Mouse (Mus musculus): ENCODE data around the gene Lama5.
"Not testable (repeated sequence)": the region's sequence is repeated elsewhere in the genome, so short reads cannot be mapped to it uniquely, and the experiment has no call there.

The Lama5 gene

DNA sequence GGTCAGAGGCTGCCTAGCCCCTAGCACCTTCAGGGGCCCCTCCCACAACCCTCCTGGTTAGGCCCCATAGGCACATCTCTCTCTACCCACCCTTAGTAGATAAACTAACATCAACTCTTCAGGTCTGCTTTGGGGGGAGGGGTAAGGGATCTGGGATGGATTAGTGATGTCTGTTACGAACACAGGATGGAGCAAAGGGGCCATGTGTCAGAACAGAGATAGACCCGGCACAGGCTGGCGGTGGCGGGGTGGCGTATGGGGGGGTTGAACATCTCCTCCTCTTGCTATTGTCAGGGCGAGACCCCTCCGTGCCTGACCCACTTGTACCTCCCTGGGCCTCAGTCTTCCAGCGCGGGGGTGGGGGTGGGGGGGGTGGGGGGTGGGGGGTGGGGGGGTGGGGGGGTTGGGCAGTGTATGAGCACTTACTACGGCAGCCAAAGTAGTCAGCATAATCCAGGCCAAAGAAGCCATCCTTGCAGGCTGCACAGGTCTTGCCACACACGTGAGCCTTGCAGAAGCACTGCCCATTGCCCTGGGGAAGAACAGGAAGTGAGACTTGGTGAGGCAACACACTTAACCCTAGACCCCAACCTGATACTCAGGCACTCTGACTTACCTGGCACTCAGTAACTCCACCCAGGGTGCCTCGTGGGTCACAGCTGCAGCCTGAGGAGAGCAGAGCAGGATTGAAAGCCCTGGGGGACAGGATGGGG is 28.9 kb downstream of the Lama5 start:
- no peak for DNase-seq

DNA sequence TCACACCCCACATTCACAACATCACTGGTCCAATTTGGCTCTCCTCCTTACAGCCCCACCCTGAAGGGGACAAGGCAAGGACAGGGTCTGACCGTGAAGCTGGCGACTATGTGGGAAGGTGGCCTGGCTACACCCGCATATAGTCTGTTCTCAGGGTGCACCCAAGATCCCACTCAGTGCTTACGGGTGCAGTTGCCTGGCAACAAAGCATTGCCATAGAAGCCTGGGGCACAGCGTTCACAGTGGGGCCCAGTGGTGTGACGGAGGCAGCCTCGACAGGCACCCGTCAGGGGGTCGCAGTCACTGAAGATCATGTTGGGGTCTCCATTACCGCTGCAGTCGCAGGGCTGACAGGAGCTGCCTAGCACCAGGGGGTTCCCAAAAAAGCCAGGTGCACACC is 38.3 kb downstream of the Lama5 start:
- no peak for DNase-seq

DNA sequence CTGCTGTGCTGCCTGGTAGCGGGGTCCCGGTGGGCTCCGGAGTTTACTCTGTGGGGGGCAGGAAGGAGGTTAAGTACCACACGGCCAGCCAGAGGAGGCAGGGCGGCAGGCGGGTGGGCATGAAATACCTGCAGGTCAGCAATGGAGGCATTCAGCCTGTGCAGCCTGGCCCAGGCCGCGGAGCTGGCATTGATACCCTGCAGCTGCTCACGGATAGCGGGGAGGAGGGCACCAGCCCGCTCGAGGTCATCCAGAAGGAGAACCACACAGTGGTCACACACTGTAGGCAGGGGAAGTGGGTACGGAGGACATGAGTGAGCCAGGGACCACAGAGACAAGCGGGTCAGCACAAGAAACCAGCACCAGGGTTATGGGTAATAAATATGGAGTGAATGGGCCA is 40.0 kb downstream of the Lama5 start:
- no peak for DNase-seq

DNA sequence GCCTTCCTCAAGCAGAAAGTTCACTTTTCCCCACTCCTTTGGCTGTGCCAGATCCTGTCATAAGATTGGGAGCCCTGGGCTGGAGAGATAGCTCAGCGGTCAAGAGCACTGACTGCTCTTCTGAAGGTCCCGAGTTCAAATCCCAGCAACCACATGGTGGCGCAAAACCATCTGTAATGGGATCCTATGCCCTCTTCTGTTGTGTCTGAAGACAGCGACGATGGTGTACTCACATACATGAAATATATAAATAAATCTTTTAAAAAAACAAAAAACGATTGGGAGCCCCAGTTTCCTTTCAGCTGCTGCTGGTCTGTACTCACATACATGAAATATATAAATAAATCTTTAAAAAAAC is 40.9 kb downstream of the Lama5 start:
- no peak for DNase-seq

DNA sequence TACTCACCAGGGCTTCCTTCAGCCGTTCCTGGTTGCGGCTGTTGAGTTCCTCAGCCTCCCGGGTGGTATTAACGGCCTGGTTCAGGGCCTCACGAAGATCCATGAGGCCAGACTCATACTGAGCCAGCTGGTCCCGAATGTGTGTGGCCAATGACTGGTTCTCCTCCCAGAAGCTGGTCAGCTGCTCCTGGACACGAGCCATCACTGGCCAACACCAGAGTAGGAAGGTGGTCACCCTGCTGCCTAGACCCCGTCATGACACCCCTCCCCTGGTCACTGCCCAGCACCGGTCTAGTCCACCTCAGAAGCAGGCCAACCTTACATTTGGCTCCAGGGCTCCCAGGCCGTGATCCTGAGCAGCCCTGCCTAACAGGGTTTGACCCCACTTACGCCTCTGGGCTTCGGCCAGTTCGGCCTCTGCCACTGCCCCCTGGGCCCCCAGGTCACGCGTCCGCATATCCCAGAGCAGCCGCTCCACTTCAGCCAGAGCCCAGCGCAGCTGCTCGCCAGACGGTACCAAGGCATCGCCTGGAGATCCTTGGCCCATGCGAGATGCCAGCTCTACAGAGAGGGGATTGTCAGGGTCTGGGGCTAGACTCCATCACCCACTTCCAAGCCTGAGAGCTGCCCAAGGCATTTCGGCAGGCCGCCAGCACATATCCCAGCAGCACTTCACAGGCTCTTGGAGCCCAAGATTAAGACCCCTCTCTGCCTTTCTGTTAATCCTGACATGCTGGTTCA is 41.5 kb downstream of the Lama5 start:
- no peak for DNase-seq

DNA sequence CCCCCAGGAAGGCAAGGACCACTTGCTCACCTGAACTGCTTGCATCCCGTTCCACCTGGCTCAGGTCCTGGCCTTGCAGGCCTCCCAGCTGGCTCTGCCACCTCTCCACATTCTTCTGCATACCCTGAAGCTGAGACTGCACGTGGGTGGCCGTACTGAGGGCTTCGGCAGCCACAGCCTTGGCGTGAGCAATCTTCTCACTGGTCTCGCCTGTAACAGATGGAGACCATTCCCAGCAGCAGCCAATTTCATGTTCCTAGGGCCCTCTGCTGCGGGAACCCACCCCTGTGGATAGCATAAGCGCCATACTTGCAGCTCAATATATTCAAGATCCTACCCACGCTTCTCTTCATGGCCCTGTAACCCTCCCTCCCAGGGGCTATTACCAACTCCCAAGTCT is 44.1 kb downstream of the Lama5 start:
- no peak for DNase-seq

DNA sequence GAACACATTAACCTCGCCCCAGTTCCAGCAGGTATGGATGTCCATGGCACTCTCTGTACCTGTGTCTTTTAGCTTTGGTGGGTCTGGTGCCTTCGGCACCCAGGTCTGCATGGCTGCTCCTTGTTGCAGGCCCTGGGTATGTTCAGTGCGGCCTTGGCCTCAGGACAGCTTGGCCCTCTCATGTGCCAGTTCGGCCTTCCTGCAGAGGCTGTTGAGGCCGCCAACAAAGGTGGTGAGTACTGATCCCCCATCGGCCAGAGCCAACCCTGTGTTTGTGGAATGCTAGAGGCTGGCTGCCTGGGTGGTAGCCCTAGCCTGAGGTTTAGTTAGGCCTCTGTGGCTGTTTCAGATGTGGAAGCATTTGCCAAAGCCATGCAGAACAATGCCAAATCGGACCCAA is 49.9 kb downstream of the Lama5 start:
- no peak for DNase-seq

DNA sequence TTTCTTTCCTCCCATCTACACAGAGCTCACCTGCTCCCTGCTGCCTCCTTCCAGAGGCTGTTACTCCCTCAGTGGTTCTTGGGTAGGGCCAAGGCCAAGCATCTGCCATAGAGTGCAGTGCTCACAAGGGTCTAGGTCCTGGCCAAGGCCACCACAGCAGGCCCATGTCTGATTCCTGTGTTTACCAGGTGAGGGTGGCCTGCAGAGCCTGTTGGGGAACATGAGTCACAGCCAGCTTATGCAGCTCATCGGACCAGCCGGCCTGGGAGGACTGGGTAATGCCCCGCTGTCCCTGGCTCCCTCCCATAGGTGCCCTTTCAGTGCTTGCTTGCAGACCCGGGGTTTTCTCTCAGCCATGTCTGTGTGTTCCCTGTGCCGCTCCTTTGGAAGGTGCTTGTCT is 51.5 kb downstream of the Lama5 start:
- DNase-seq, result no peak

DNA sequence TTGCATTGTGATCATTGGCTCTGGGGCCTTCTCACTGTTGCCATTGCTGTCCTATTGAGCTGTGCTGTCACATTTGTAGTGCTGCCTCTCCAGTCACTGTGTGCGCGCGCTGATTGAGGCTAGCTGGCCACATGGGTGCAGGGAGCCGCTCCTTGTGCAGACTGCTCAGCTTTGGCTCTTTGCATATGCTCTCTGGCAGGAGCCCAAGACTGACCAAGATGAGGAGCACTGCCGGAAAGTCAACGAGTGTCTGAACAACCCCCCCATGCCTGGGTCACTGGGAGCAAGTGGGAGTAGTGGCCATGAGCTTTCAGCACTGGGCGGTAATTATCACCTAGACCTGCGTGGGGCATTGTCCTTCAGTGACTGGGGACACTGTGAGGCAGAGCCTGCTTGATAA is 51.9 kb downstream of the Lama5 start:
- not testable (repeated sequence) for DNase-seq

DNA sequence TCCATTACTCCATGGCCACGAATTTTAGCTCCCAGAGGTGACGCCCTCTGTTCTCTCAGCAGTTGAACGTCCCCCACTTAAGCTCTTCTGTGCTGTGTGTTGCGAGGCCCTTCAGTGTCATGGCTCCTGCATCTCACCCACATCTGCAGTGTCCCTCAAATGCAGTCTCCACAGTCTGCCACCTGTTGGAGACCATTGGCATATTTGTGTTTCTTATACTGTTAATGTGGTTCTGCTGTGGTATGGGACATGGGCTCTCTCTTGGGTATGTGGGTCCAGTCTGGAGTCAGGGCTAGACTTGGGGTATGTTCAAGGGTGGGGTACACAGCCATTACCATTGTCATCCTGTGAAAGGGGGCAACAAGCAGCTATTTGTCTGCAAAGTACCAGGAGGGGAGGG is 52.5 kb downstream of the Lama5 start:
- no peak for DNase-seq

DNA sequence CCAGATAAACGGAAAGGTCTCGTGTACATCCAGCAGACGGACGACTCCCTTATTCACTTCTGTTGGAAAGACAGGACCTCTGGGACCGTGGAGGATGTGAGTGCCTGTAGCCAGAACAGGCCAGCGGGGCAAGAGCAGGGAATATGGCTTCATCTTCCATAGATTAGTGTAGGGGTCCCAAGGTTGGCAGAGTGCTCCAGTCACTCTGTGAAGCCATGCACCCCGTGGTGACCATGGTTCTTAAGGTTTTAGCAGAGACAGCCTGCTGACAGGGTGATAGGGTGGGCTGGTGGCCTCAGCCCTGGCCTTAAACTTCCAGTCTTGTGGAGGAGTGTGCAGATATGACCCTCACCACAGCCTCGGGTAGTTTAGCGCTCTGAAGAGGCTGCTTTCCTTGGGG is 53.5 kb downstream of the Lama5 start:
- DNase-seq, result no peak

DNA sequence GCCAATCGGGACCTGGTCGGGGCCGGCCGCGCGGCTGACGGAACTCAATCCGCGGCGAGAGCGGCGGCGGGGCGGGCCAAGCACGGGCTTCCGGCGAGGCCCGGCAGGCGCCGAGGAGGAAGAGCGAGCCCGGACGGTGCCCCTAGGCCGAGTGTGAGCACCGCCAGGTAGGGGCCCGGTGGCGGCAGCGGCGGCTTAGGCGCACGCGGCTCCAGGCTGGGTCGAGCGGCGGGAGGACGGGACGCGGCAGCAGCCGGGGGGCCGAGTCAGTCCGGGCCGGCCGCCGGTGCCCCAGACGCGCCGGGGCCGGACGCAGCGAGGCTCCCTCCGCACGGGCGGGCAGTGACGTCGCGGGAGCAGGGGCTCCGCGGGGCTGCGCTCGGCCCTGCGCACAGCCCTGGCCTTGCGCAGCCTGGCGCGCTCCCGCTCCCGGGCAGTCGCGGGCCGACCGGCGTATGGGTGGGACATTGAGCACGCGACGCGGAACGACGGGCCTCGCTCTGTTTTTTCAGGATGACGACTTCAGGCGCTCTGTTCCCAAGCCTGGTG is 54.1 kb downstream of the Lama5 start:
- peak; percentile 53 for DNase-seq

DNA sequence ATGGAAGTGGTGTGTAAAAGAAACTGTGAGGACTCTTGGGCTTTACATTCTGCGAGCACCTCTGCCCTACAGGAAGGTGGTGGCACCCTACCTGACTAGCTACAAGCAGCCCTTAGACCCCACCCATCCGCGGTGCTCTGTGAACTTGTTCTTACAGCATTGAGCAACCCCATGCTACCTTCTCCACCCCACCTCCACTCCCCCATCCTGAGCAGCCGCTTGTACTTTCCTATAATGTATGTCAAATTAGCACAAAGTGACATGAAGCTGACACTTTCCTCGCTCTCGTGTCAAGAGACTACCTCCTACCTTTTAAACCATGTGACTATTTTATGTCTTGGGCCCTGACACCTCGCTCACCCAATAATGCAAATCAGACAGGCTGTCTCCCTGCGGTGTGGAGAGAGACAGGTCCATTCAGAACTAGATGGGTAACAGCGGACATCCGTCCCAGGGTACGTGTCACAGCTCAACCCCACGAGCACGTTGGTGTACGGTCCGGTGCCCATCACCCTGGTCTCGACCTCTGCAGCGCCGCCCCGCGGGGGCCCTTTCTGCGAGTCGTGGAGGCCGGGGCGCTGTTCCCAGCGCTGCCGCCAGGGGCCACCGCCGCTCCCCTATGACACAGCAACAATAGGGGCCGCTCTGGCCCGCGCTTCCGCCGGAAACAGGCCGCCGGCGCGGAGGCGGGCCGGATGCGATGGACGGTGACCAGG is 54.7 kb downstream of the Lama5 start, which contains the start of gene Adrm1:
Adrm1 (plus strand) TSS at position 680 of the 716 bp plus-strand sequence.
- DNase-seq, result peak; percentile 97

DNA sequence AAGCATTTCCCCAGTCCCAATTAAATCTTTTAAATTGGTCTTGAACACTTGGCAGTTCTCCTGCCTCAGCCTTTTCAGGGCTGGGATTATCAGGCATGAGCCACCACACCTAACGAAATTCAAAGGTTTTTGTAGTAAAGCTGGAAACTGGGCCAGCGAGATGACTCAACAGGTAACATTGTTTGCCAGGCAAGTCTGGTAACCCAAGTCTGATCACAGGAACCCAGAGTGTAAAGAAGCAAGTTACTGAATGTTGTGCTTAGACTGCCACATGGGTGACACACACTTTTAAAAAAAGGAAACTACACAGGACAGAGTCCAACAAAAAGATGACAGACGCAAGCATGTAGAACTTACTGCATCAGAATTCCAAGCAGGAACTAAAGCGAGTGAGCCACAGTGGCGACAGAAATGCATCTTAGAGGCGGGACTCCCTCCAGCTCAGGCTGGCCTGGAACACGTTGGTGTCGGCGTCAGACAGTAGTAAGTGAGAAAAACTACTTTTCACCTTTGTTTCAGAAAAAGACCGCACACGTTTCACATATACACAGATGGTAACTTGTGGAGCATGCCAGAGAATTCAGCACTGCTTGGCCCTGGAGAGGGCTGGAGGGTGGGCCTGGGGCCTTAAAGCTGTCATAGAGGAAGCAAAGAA is 55.4 kb downstream of the Lama5 start:
- DNase-seq, result no peak

DNA sequence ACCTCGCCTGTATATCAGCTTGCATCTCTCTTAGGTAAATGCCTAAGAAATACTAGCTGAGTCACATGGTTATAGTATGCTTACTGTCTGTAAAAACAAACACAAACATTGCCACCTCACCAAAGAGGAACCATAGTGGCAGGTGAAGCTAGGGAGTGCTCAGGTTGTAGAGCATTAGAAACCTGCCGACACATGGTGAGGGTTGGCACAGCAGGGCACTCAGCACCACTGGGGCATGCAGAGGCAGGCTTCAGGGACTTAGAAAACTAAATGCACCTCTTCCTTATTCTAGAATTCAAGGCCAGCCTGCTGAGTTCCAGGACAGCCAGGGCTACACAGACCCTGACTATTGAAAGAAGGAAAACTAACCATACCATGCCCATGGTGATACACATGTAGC is 58.8 kb downstream of the Lama5 start:
- DNase-seq, result no peak

DNA sequence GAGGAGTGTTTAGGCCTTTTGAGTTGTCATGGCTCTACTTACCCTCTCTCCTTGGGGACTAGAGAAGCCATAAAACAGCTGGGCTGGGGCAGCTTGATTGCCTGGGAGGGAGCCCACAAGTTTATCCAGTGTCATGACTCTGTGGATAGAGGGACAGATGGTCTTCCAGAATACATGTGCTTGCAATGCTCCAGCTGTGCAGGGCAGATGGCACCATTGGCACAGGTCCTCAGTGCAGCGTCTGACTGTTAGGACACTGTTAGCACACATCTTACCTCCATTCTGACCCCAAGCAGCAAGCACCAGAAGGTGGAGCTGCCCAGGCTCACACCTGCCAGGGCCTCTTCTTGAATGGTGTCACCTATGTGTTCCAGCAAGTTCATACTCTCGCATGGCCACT is 59.8 kb downstream of the Lama5 start:
- no peak for DNase-seq

DNA sequence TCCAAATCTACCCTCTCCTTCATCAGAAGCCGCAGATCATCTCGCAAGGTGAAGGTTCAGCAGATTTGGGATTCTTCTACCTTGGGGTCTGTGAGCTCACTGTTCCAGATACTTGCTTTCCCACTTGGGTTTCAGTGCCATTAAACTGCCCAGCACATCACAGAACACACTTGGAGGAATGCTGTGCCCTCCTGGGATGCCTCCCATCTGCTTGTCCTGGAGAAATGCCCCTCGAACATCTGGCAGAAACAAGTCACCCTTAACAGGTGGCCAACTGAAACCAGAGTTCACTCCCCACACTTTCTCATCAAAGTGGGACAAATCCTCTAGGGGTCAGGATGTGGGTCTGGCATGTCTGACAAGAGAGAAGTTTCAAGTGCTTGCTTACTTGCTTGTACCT is 67.0 kb downstream of the Lama5 start:
- no peak for DNase-seq

DNA sequence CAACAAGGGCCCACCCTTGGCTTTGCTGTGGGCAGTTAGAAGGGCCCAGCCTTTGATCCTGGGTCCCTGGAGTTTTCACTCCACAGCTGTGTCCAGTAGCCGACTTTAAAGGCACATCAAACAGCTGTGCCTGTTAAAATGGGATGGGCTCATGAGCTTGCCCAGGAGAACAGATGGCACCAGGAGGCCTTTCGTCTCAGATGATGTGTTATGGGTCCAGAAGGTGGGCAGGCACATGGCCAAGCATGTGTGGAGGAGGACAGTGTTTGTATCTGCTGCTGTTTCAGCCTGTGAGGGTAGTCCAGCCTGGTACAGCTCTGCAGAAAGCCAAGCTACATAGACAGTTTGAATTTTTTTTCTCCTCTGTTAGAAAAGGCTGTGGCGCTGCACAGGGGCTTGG is 70.9 kb downstream of the Lama5 start:
- DNase-seq, result no peak

DNA sequence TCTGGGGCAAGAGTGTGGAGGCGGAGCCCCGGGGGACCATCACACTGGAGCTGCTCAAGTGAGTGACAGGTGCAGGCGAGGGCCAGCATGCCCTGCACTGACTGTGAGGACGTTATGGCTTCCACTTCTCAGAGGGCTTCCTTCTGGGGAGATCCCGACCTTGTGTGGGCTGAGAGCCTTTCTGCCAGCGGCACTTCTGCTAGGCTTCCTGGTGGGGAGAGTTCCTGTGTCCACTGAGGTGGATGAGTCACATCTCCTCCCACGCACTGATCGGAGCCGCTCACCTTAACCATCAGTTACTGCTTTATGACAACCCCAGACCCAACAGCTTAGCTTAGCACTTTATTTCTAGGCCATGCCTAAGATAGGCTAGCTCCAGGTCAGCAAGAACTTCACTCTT is 77.1 kb downstream of the Lama5 start:
- DNase-seq, result no peak

DNA sequence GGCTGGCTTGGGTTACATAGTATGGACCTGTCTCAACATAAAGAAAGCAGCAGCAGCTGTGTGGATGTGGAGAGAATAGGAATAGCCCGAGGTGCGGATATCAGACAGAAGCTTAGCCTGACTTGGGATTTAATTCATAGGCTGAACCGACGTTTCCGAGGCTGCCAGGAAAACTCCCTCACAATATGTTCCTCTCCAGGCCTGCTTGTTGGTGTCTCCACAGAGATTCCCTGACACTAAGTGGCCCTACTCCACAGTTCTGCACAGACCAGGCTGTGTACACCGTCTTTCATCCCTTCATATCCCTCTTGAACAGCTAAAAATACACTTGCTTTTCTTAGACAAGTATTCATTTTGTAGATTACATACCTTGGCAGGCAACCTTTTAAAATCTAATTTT is 78.3 kb downstream of the Lama5 start:
- no peak for DNase-seq

DNA sequence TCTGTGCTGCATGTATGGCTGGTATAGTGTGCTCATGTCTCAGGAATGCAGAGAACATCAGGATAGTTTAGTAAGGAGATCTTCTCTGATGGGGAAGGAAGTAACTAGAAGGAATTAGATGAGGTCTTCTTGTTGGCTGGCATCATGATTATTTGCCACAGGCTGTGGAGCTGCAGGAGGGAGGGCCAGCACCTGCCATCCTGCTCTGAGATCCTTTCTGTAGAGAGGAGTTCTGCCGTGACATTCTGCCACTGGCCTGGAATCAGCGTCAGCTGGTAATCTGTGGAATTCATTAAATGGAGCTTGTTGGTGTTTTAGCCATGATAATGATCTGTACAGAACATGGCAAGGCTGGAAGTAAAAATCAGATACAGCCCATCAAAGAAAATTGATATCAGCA is 79.6 kb downstream of the Lama5 start:
- no peak for DNase-seq

DNA sequence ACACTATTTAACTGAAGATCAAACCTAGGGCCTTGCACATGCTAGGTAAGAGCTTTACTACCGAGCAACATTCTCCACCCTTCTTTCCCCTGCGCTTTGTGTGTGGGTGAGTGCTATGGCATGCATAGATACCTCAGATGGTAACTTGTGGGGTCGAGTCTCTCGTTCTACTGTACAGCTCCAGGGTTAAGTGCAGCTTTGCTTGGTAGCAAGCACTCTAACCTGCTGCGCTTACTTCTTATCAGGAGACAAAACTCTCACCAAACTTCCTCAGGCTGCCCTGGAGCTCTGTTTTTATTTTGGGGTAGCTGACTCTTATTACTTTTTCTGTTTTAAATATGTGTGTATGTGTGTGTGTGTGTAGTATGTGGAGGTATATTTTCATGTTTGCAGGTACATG is 90.2 kb downstream of the Lama5 start:
- no peak for DNase-seq

DNA sequence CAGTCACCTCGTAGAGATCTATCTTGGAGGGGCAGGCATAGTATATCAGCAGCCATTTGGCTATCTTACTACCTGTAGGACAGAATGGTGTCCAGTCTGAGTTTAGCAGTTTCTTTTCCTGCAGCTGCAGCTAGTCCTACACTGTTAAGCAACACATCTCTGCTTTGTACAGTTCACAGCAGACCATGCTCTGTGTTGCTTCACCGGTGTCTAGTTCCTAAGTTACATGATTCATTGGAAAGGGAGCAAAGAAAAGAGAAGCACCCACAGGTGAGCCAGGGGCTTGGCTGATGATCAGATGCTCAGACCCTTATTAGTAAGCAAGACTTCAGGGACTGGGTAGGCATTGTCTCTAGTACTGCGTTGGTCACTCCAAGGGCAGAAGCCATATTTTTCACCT is 91.7 kb downstream of the Lama5 start:
- no peak for DNase-seq
